ENCODE assay signal across 9 mouse cellular contexts in the genomic region with DNA sequence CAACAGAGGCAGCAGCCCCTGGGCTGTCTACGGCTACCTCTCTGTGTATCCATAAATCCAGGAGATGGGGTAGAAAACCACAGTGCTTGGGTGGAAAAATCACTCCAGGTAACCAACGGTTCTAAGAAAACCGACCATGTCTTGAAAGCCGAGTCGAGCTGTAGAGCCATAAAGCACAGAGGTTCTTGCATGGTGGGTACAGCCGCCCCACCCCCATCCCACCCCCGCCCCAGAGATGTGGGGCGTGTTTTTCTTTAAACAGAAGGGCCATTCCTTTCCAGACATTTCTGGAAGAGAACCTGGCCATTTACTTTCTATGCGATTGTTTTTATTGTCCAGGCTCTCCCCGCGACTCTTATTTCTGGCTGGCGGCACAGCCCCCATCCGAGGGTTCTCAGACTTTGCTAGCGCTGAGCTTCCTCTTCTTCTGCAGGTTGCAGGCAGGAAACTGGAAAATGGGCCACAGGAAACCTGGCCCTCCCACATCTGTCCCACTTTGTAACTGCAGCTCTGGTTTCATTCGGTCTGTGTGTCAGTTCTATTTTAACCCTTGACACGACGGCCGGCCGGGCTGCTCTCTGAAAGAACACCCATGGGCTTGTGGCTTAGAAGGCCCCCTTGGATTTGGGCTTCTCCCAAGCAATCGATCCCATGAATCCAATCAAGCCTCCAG. TPM values are rescaled to one million over a fixed set of nuclear protein-coding genes. Genes with fewer than 3 reads are reported as not detected.
DNase-seq lines count a peak whose midpoint lies in the region; ATAC-seq lines count a peak whose summit lies in the region.
"Had no signal": no experiment of that assay in that cellular context is flagged by ENCODE, and none has a peak within 500 bp of the region (broad histone marks: within the 10 kb centered on the region; RNA-seq: fewer than 3 reads in every experiment).

No protein-coding gene starts in this region.

- DNase-seq in heart, postnatal 4 days: no peak
- DNase-seq in ZHBTc4 (ENCODE audit: low read depth, low spot score): peak; percentile 29
- peak; percentile 47 for DNase-seq in lung, postnatal 10 days
- no peak for DNase-seq in cerebellum, postnatal 36 days
- no peak for DNase-seq in gastrocnemius, adult 18-20 months (ENCODE audit: low spot score)
- no peak for DNase-seq in right cerebral cortex, adult 2 months (ENCODE audit: low spot score in 2 of 2)
- DNase-seq: cerebellum, adult 18-20 months had no signal

- WGBS in heart, embryonic 12.5 days: 39% methylated on average over 20 of the region's 20 CpGs

- H3K36me3 ChIP-seq in heart, embryonic 12.5 days: no peaks in the 10 kb centered on the region

- peaks cover 68% of the 10 kb centered on the region for H3K4me1 ChIP-seq in heart, embryonic 12.5 days (replicated peaks)

- 0 out of 2 replicates have a peak overlapping the region, but pooled peaks have one; percentile 7 for H3K9ac ChIP-seq in heart, embryonic 12.5 days

- peak overlapping the region; percentile 60 for H3K27ac ChIP-seq in heart, embryonic 12.5 days (ENCODE audit: poor library complexity, severe bottlenecking)

- H3K9me3 ChIP-seq in heart, embryonic 12.5 days (replicated peaks): no peaks in the 10 kb centered on the region

- H3K4me2 ChIP-seq in heart, embryonic 12.5 days: peak overlapping the region; percentile 18

- H3K27me3 ChIP-seq in heart, embryonic 12.5 days (replicated peaks): no peaks in the 10 kb centered on the region

- peak; percentile 16; the same call in 1 of the 2 replicates for ATAC-seq in heart, embryonic 12.5 days (ENCODE audit: insufficient number of reproducible peaks, low FRiP score)
- peak; percentile 54 to 57 for ATAC-seq in hematopoietic stem cell, adult 5-6 weeks (replicated peaks in 1 of 2; ENCODE audit: insufficient read depth in 1 of 2, low FRiP score in 2 of 2, low TSS enrichment in 1 of 2, low read depth in 1 of 2, poor library complexity in 2 of 2, severe bottlenecking in 2 of 2)

- H3K4me3 ChIP-seq in heart, embryonic 12.5 days: peak overlapping the region; percentile 0; the same call in 1 of the 2 replicates

RNA-seq across cellular contexts. Expression of gene Elk3, which starts 16.3 kb away (rescaled TPM):
- polyA plus RNA-seq in heart, embryonic 12.5 days (2016; fragmentation: Nextera tagmentation; extraction: Ambion mirVana): 36.8 and 41.0 TPM in 2 replicates
- total RNA-seq in heart, postnatal 4 days (2021): 100 to 1,000 TPM; 102 to 103 TPM
- 40.1 and 46.4 TPM in 2 replicates for total RNA-seq in hematopoietic stem cell, adult 5-6 weeks (2017)
- 10 to 100 TPM in 1 of 2 experiments, 1 to 10 TPM in 1; 7.2 to 11.4 TPM for total RNA-seq in gastrocnemius, adult 18-20 months (2021)

Comparison
In these comparisons a context has a peak if more than half of its experiments do, and no peak if none do; other contexts are left out.
1. DNase-seq: peak in ZHBTc4 (single experiment) and lung, postnatal 10 days (single experiment); none in heart, postnatal 4 days (single experiment), cerebellum, postnatal 36 days (0 of 2), gastrocnemius, adult 18-20 months (single experiment) and right cerebral cortex, adult 2 months (0 of 2).